Mouse (Mus musculus): ENCODE measurements around the gene Mrpl45. TPM values are rescaled to one million over a fixed set of nuclear protein-coding genes. Genes with fewer than 3 reads are reported as not detected.

The Mrpl45 gene
- polyA plus RNA-seq, 1 experiment, result 22.0 TPM

GRCm38 (mm10) chr11:97363644-97363995 is 48.1 kb downstream of the Mrpl45 start:
- DNase-seq (ENCODE audit: low spot score), result no peak

- DNase-seq (ENCODE audit: low spot score), result no peak
These were observed 50.0 kb downstream of the Mrpl45 start for GRCm38 (mm10) chr11:97365556-97365955.

- no peak for DNase-seq (ENCODE audit: low spot score)
These were observed 53.0 kb downstream of the Mrpl45 start for GRCm38 (mm10) chr11:97368501-97368900.

GRCm38 (mm10) chr11:97370329-97371091 is 55.0 kb downstream of the Mrpl45 start:
- DNase-seq (ENCODE audit: low spot score), result no peak

GRCm38 (mm10) chr11:97372159-97372864 is 56.8 kb downstream of the Mrpl45 start:
- DNase-seq (ENCODE audit: low spot score), result no peak

- no peak for DNase-seq (ENCODE audit: low spot score)
These were observed 57.9 kb downstream of the Mrpl45 start for GRCm38 (mm10) chr11:97373402-97373801.

Other genes starting within 250 kb of the Mrpl45 start
- 1.1 and 1.4 TPM in 2 replicates for gene Tbx21, start 200.4 kb upstream of the Mrpl45 start, polyA plus RNA-seq (2012; rRNA removed)
- gene Tbkbp1, start 164.2 kb upstream of the Mrpl45 start, polyA plus RNA-seq (2012; rRNA removed), result 21.3 and 31.5 TPM in 2 replicates
- 70.8 and 80.2 TPM in 2 replicates for gene Kpnb1, start 127.8 kb upstream of the Mrpl45 start, polyA plus RNA-seq (2012; rRNA removed)
- 51.6 and 55.6 TPM in 2 replicates for gene Npepps, start 35.1 kb upstream of the Mrpl45 start, polyA plus RNA-seq (2012; rRNA removed)
- 0.11 and 0.25 TPM in 2 replicates for gene Gpr179, start 36.4 kb downstream of the Mrpl45 start, polyA plus RNA-seq (2012; rRNA removed)
- gene Socs7, start 46.8 kb downstream of the Mrpl45 start, polyA plus RNA-seq (2012; rRNA removed), result 9.1 and 9.7 TPM in 2 replicates
- gene Arhgap23, start 99.8 kb downstream of the Mrpl45 start, polyA plus RNA-seq (2012; rRNA removed), result 26.0 and 33.0 TPM in 2 replicates
- not detected in 2 replicates for gene 4933428G20Rik, start 184.6 kb downstream of the Mrpl45 start, polyA plus RNA-seq (2012; rRNA removed)

Data from urinary bladder, adult 2 months (tissue).